Mouse (Mus musculus) CH12.LX (cell line): Measurements from ENCODE around the gene Adamts1. TPM values are rescaled to one million over a fixed set of nuclear protein-coding genes. Genes with fewer than 3 reads are reported as not detected.

ENCODE experiments used
- polyA plus RNA-seq: library from polyadenylated mRNA; unstranded; fragments of >175 nt; gene quantifications from 2 replicates; pipeline ENCODE4 v1.2.1, GENCODE M21; 2012; ENCODE audit warnings: low read depth; ENCODE audit not compliant: insufficient read length
- total RNA-seq, 2 experiments: library from RNA; depleted of rRNA; stranded (reverse); fragments of 300-350 nt in 1 of 2; fragments of >200 nt in 1 of 2; gene quantifications; 2 replicates each; pipeline ENCODE4 v1.2.3; 2012 to 2014

Adamts1 gene
- total and polyA plus RNA-seq, 3 experiments = not detected

Other genes starting within 250 kb of the Adamts1 start
- not detected in 2 replicates for gene Cyyr1, start 249.7 kb downstream of the Adamts1 start, total RNA-seq (2012; rRNA removed)
- gene Cyyr1, start 249.7 kb downstream of the Adamts1 start, total RNA-seq (2014; rRNA removed) = not detected in 2 replicates
- not detected in 2 replicates for gene Cyyr1, start 249.7 kb downstream of the Adamts1 start, polyA plus RNA-seq
- gene Adamts5, start 98.7 kb upstream of the Adamts1 start, total RNA-seq (2012; rRNA removed) = not detected in 2 replicates
- not detected in 2 replicates for gene Adamts5, start 98.7 kb upstream of the Adamts1 start, total RNA-seq (2014; rRNA removed)
- gene Adamts5, start 98.7 kb upstream of the Adamts1 start, polyA plus RNA-seq = not detected in 2 replicates